Mouse (Mus musculus): Measurements from ENCODE around the gene Olfr811. TPM values are rescaled to one million over a fixed set of nuclear protein-coding genes. Genes with fewer than 3 reads are reported as not detected.

Gene Olfr811
- not detected in 2 replicates for polyA plus RNA-seq (2011; ENCODE audit: insufficient read length, low read depth, missing spikeins)

DNA sequence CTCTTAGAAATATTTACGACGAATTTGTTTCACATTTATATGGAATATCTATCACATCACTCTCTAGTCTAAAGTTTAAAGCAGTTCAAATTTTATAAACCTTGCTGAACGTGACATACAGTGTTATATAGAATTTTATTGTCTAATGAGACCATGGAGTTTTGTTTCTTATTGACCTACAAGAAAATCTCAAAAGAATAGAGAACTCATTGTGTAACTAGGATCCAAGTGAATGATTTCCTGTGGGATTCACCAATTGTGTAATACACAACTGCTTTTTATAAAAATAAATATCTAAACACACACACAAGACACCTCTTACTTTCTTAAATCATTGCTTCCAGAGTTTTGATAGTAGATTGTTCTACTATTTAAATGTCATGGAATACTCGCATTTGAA is at the start of gene Olfr811:
Olfr811 (minus strand) TSS at position 101 of the 400 bp plus-strand sequence.
- Histone ChIP-seq H3K4me3 (ENCODE audit: insufficient read depth, low read length) (no peak within 1 kb of the TSS), H3K4me1 (ENCODE audit: control insufficient read depth, insufficient read depth, low read length) (no peaks in the 10 kb centered on the region), H3K27ac (ENCODE audit: insufficient read depth, low read length) (no peak within 1 kb of the TSS)
- TF ChIP-seq POLR2A (IDR thresholded peaks at IDR 0.05; ENCODE audit: low read depth, low read length) (no peak), CTCF (IDR thresholded peaks at IDR 0.05; ENCODE audit: borderline replicate concordance, insufficient read depth, low read length) (no peak)

DNA sequence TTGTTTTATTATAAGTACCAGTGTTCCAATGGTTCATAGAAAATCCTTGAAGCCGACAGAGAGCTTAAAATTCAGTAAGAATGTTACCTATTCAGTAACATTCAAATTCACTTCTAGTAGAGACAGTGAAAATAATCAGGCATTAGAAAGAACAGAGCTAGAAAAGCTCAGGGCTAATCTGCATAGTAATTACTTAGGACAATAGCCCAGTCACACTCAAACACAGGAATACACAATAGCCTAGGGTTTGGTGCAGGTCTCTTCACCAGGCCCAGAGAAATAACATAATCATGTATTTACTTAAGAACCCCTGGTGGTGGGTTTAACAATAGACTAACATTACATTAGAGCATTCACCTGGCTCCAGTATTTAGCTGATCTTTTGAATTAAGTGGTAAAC is 43.1 kb upstream of the Olfr811 start:
- Histone ChIP-seq H3K4me1 (ENCODE audit: control insufficient read depth, insufficient read depth, low read length) (no peaks in the 10 kb centered on the region), H3K27ac (ENCODE audit: insufficient read depth, low read length) (no peak overlapping the region), H3K4me3 (ENCODE audit: insufficient read depth, low read length) (no peak overlapping the region)
- TF ChIP-seq POLR2A (IDR thresholded peaks at IDR 0.05; ENCODE audit: low read depth, low read length), result no peak
- TF ChIP-seq CTCF (IDR thresholded peaks at IDR 0.05; ENCODE audit: borderline replicate concordance, insufficient read depth, low read length), result no peak

DNA sequence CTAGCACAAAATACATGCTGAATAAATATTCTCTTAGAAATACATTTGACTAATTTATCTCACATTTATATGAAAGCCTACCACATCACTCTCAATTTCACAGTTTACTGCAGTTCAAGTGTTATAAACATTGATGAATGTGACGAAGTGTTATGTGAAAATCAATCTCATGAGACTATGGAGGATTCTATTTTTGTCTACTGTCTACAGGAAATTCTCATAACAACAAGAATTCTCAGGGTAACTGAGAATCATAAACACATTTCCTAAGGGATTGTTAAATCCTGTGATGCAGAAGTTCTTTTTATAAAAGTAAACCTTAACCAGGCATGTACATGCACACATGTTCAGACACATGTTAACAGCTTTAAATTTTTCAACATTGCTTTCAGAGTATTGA is 41.8 kb upstream of the Olfr811 start, which contains the start of gene Olfr812:
Olfr812 (minus strand) TSS at position 101 of the 400 bp plus-strand sequence.
- no peak within 1 kb of the TSS for H3K27ac ChIP-seq (ENCODE audit: insufficient read depth, low read length)
- no peak for TF ChIP-seq POLR2A (IDR thresholded peaks at IDR 0.05; ENCODE audit: low read depth, low read length)
- TF ChIP-seq CTCF (IDR thresholded peaks at IDR 0.05; ENCODE audit: borderline replicate concordance, insufficient read depth, low read length), result no peak

DNA sequence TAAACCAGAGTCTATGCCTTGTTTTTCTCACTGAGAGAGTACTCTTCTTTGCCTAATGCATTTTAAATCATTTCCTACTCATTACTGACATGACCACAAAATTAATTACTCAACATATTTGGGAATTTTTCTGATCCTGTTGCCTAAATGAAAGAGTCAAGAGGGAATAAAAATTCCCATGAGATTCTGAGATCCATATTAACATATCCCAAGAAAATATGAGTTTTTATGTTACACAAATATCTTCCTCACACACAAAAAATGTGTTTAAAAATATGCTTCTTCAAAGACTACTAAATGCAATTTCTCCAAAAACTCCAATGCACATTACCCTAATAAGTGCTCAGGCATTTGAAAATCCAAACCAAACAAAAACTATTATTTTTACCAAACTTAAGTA is 9.4 kb downstream of the Olfr811 start, which contains the start of gene Olfr810:
Olfr810 (minus strand) TSS at position 101 of the 400 bp plus-strand sequence.
- TF ChIP-seq CTCF (IDR thresholded peaks at IDR 0.05; ENCODE audit: borderline replicate concordance, insufficient read depth, low read length) (no peak), POLR2A (IDR thresholded peaks at IDR 0.05; ENCODE audit: low read depth, low read length) (no peak)
- H3K27ac ChIP-seq (ENCODE audit: insufficient read depth, low read length), result no peak within 1 kb of the TSS
- no peak within 1 kb of the TSS for H3K4me3 ChIP-seq (ENCODE audit: insufficient read depth, low read length)
- no peaks in the 10 kb centered on the region for H3K4me1 ChIP-seq (ENCODE audit: control insufficient read depth, insufficient read depth, low read length)

More for the DNA sequence above, 41.8 kb upstream of the Olfr811 start, which contains the start of gene Olfr812:
- Histone ChIP-seq H3K4me1 (ENCODE audit: control insufficient read depth, insufficient read depth, low read length) (no peaks in the 10 kb centered on the region), H3K4me3 (ENCODE audit: insufficient read depth, low read length) (no peak within 1 kb of the TSS)

DNA sequence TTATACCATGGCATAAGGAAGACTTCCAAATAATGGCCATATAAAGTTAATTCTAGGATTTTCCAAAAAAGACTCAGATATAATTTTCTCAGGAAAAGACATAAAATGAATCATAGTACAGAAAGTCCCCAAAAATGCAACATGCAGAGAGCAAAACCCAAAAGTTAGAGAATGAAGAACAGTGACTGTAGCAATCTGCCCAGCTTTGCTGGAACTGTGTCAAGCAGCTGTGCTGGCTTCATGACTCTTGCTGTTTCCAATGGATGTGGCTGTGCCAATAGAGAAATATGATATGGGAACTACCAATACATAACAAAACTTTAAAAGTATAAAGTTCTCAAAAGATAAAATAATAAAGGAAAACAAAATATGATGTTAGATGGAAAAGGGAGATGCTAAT is 26.1 kb downstream of the Olfr811 start:
- no peaks in the 10 kb centered on the region for H3K4me1 ChIP-seq (ENCODE audit: control insufficient read depth, insufficient read depth, low read length)
- TF ChIP-seq CTCF (IDR thresholded peaks at IDR 0.05; ENCODE audit: borderline replicate concordance, insufficient read depth, low read length), result no peak
- no peak for TF ChIP-seq POLR2A (IDR thresholded peaks at IDR 0.05; ENCODE audit: low read depth, low read length)

DNA sequence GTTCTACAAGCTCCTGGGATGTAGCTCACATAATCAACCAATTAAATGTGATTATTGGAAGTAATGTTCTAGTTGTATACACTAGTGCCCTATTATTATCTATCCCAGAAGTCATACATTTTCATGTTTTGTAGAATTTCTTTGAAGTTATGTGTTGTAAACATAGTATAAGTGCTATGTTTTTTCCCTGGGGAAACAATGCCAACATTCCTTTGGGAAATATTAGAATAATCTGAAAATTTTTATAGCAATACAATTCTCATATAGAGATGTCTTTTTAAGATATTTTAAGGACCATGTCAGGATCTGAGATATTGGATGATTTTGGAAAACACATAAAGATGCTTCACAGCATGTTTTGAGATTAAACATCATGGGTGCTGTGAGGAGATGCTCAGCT is 29.9 kb downstream of the Olfr811 start, which contains the start of gene Olfr809:
Olfr809 (plus strand) TSS at position 301 of the 400 bp plus-strand sequence.
- no peak within 1 kb of the TSS for H3K4me3 ChIP-seq (ENCODE audit: insufficient read depth, low read length)
- H3K27ac ChIP-seq (ENCODE audit: insufficient read depth, low read length), result no peak within 1 kb of the TSS
- H3K4me1 ChIP-seq (ENCODE audit: control insufficient read depth, insufficient read depth, low read length), result no peaks in the 10 kb centered on the region
- TF ChIP-seq CTCF (IDR thresholded peaks at IDR 0.05; ENCODE audit: borderline replicate concordance, insufficient read depth, low read length) (no peak), POLR2A (IDR thresholded peaks at IDR 0.05; ENCODE audit: low read depth, low read length) (no peak)

More for the DNA sequence above, 26.1 kb downstream of the Olfr811 start:
- no peak overlapping the region for H3K27ac ChIP-seq (ENCODE audit: insufficient read depth, low read length)
- no peak overlapping the region for H3K4me3 ChIP-seq (ENCODE audit: insufficient read depth, low read length)

DNA sequence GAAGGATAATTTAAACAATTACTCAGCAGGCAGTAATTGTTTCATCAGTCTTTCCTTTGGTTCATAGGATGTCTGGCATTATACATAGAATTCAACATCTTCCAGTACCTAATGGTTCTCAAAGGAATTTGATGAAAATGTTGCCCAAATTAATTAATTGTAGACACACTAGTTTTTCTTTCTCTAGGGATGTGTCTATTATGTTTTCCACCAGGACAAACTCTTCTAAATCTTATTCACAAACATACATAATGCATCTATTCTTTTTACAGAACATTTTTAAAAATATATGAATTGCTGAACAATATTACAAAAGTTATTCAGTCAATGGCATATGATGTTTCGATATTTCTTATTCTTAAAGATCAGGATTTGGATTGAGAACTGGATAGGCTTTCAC is 39.0 kb downstream of the Olfr811 start, which contains the start of gene Olfr808:
Olfr808 (plus strand) TSS at position 301 of the 400 bp plus-strand sequence.
- Histone ChIP-seq H3K27ac (ENCODE audit: insufficient read depth, low read length) (no peak within 1 kb of the TSS), H3K4me1 (ENCODE audit: control insufficient read depth, insufficient read depth, low read length) (no peaks in the 10 kb centered on the region), H3K4me3 (ENCODE audit: insufficient read depth, low read length) (no peak within 1 kb of the TSS)
- no peak for TF ChIP-seq POLR2A (IDR thresholded peaks at IDR 0.05; ENCODE audit: low read depth, low read length)
- TF ChIP-seq CTCF (IDR thresholded peaks at IDR 0.05; ENCODE audit: borderline replicate concordance, insufficient read depth, low read length), result no peak

DNA sequence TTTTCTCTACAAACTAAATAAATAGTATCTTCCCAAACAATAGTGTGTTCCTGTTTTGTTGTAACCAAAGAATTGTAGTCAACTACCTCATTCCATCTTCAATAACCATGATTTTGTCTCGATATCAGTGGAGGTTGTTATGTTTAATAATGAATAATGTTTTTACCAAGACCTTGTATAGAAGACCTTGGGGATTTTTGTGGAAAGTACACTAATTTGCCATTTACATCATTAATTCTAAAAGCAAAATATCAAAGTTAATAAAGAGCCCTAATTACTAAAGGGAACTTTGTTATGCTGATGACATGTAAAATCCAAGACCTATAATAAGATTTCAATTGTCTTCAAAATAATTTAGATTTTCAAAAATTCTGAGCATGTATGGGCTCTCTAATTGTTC is 46.5 kb downstream of the Olfr811 start, which contains the start of gene Olfr807:
Olfr807 (minus strand) TSS at position 101 of the 400 bp plus-strand sequence.
- H3K27ac ChIP-seq (ENCODE audit: insufficient read depth, low read length), result no peak within 1 kb of the TSS
- no peak within 1 kb of the TSS for H3K4me3 ChIP-seq (ENCODE audit: insufficient read depth, low read length)
- no peaks in the 10 kb centered on the region for H3K4me1 ChIP-seq (ENCODE audit: control insufficient read depth, insufficient read depth, low read length)
- TF ChIP-seq CTCF (IDR thresholded peaks at IDR 0.05; ENCODE audit: borderline replicate concordance, insufficient read depth, low read length) (no peak), POLR2A (IDR thresholded peaks at IDR 0.05; ENCODE audit: low read depth, low read length) (no peak)

Other genes with a start within 250 kb of the Olfr811 start
- not detected in 2 replicates for gene Olfr794, start 236.7 kb downstream of the Olfr811 start, polyA plus RNA-seq (2011; ENCODE audit: insufficient read length, low read depth, missing spikeins)
- gene Olfr796, start 191.8 kb downstream of the Olfr811 start, polyA plus RNA-seq (2011; ENCODE audit: insufficient read length, low read depth, missing spikeins), result not detected in 2 replicates
- not detected in 2 replicates for gene Olfr798, start 176.5 kb downstream of the Olfr811 start, polyA plus RNA-seq (2011; ENCODE audit: insufficient read length, low read depth, missing spikeins)
- not detected in 2 replicates for gene Olfr799, start 166.9 kb downstream of the Olfr811 start, polyA plus RNA-seq (2011; ENCODE audit: insufficient read length, low read depth, missing spikeins)
- not detected in 2 replicates for gene Olfr800, start 146.7 kb downstream of the Olfr811 start, polyA plus RNA-seq (2011; ENCODE audit: insufficient read length, low read depth, missing spikeins)
- not detected in 2 replicates for gene Olfr801, start 130.5 kb downstream of the Olfr811 start, polyA plus RNA-seq (2011; ENCODE audit: insufficient read length, low read depth, missing spikeins)
- not detected in 2 replicates for gene Olfr802, start 116.2 kb downstream of the Olfr811 start, polyA plus RNA-seq (2011; ENCODE audit: insufficient read length, low read depth, missing spikeins)
- not detected in 2 replicates for gene Olfr803, start 110.1 kb downstream of the Olfr811 start, polyA plus RNA-seq (2011; ENCODE audit: insufficient read length, low read depth, missing spikeins)
- gene Olfr804, start 101.2 kb downstream of the Olfr811 start, polyA plus RNA-seq (2011; ENCODE audit: insufficient read length, low read depth, missing spikeins), result not detected in 2 replicates
- not detected in 2 replicates for gene Olfr805, start 75.0 kb downstream of the Olfr811 start, polyA plus RNA-seq (2011; ENCODE audit: insufficient read length, low read depth, missing spikeins)
- gene Olfr806, start 62.5 kb downstream of the Olfr811 start, polyA plus RNA-seq (2011; ENCODE audit: insufficient read length, low read depth, missing spikeins), result not detected in 2 replicates
- gene Olfr807, start 46.6 kb downstream of the Olfr811 start, polyA plus RNA-seq (2011; ENCODE audit: insufficient read length, low read depth, missing spikeins), result not detected in 2 replicates
- gene Olfr808, start 38.9 kb downstream of the Olfr811 start, polyA plus RNA-seq (2011; ENCODE audit: insufficient read length, low read depth, missing spikeins), result not detected in 2 replicates
- gene Olfr809, start 29.8 kb downstream of the Olfr811 start, polyA plus RNA-seq (2011; ENCODE audit: insufficient read length, low read depth, missing spikeins), result not detected in 2 replicates
- not detected in 2 replicates for gene Olfr810, start 9.5 kb downstream of the Olfr811 start, polyA plus RNA-seq (2011; ENCODE audit: insufficient read length, low read depth, missing spikeins)
- gene Olfr812, start 41.7 kb upstream of the Olfr811 start, polyA plus RNA-seq (2011; ENCODE audit: insufficient read length, low read depth, missing spikeins), result not detected in 2 replicates
- not detected in 2 replicates for gene Olfr813, start 51.0 kb upstream of the Olfr811 start, polyA plus RNA-seq (2011; ENCODE audit: insufficient read length, low read depth, missing spikeins)
- gene Olfr814, start 75.5 kb upstream of the Olfr811 start, polyA plus RNA-seq (2011; ENCODE audit: insufficient read length, low read depth, missing spikeins), result not detected in 2 replicates
- not detected in 2 replicates for gene Olfr815, start 101.5 kb upstream of the Olfr811 start, polyA plus RNA-seq (2011; ENCODE audit: insufficient read length, low read depth, missing spikeins)
- not detected in 2 replicates for gene Olfr816, start 111.2 kb upstream of the Olfr811 start, polyA plus RNA-seq (2011; ENCODE audit: insufficient read length, low read depth, missing spikeins)
- gene Olfr818, start 144.7 kb upstream of the Olfr811 start, polyA plus RNA-seq (2011; ENCODE audit: insufficient read length, low read depth, missing spikeins), result not detected in 2 replicates
- not detected in 2 replicates for gene Olfr819, start 162.9 kb upstream of the Olfr811 start, polyA plus RNA-seq (2011; ENCODE audit: insufficient read length, low read depth, missing spikeins)
- not detected in 2 replicates for gene Olfr247, start 171.7 kb upstream of the Olfr811 start, polyA plus RNA-seq (2011; ENCODE audit: insufficient read length, low read depth, missing spikeins)
- gene Gm10310, start 180.7 kb upstream of the Olfr811 start, polyA plus RNA-seq (2011; ENCODE audit: insufficient read length, low read depth, missing spikeins), result not detected in 2 replicates
- not detected in 2 replicates for gene Olfr820, start 208.2 kb upstream of the Olfr811 start, polyA plus RNA-seq (2011; ENCODE audit: insufficient read length, low read depth, missing spikeins)
- not detected in 2 replicates for gene Olfr821, start 226.0 kb upstream of the Olfr811 start, polyA plus RNA-seq (2011; ENCODE audit: insufficient read length, low read depth, missing spikeins)